Mouse (Mus musculus) left cerebral cortex, adult 9 months (tissue): ENCODE data around the gene Ptprs.

Experiments
- DNase-seq, 2 experiments: peaks; one replicate each; pipeline ENCODE4 v3.0.0; 2022; ENCODE audit warnings: low spot score in 2 of 2

Ptprs gene

GRCm38 (mm10) chr17:56467456-56467884, 8.8 kb downstream of the Ptprs start:
- no peak for DNase-seq

GRCm38 (mm10) chr17:56466747-56467146, 9.5 kb downstream of the Ptprs start:
- no peak for DNase-seq

DNA sequence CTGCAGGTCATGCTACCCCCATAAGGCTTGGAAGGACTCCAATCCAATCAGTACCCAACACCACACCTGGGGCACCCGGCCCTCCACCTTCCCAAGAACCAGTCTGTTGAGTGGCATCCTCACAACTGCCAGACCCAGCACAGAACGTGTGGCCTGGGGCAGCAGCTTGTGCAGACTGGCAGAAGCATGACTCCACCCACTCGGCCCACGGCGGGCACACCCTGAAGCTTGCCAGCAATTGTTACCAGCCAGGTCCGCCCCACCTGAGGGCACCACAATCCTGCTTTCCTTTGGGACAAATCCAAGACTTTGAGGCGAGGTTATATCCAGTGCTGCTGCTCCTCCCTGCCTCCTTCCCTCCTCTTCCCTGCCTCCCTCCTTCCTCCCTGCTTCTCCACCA, 11.5 kb downstream of the Ptprs start:
- DNase-seq: no peak

- DNase-seq: no peak
Measured at GRCm38 (mm10) chr17:56464345-56464744, 11.9 kb downstream of the Ptprs start.

DNA sequence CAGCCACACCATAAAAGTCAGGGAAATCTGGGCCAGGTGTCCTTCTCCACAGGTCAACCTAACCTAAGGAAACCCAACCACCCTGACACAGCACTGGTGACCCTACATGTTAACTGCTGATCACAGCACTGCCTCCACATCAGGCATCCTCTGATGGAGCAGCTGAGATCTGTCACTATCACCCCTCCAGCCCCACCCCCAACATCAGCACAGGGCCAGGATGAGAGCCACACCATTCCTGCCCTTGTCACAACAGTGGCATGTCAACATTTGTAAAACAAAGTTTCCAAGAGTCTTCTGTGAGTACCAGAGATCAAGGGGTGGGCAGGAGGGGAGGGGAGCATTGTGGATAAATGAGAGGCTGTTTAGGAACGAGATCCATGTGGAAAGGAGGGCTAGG, 12.8 kb downstream of the Ptprs start:
- DNase-seq: no peak

- no peak for DNase-seq
Measured at GRCm38 (mm10) chr17:56462835-56463455, 13.3 kb downstream of the Ptprs start.

DNA sequence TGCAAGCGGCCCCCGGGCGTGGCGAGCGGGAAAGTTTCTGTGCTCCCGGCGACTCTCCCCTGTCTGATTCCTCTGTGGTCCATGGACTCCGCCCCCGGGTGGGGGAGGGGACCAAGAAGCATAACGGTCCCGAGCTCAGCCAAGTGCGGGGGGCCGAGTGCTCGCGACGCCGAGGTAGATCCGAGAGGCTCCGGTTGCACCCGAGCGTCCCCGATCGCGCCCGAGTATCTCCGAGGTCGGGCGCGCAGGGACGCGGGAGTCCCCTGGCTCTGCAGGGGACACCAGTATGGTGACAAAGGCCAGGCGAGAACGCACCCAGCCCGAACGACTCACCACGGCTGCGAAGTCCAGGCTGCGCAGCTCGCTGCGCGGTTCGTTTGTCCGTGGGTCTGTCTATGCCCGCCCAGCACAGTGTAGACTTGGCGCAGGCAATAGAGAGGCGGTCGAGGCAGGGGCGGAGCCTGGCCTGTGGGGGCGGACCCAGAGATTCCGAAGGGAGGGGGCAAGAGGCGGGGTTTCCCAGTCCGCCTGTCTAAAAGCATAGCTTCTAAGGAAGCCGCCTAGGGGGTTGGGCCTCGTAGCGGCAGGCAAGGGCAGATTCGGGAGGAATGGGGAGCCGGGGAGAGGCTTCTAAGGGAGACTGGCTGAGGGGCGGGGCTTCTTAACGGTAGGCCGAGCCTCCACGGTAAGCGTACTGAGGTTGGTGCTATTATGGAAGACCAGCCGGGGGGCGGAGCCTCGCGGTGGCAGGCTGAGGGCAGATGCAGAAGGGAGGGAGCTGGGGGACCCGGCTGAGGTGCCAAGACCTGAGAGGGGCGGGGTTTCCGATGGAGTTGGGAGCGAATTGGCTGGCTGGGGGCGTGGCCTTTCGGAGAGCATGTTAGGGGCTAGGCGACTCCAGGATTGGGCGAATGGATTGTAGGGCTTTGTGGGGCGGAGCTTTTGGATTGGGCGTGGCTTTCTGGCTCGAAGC, 14.2 kb downstream of the Ptprs start:
- peak; percentile 97 to 99 for DNase-seq

GRCm38 (mm10) chr17:56460876-56461275, 15.4 kb downstream of the Ptprs start:
- DNase-seq: no peak

- no peak for DNase-seq
Measured at GRCm38 (mm10) chr17:56457442-56457841, 18.8 kb downstream of the Ptprs start.

DNA sequence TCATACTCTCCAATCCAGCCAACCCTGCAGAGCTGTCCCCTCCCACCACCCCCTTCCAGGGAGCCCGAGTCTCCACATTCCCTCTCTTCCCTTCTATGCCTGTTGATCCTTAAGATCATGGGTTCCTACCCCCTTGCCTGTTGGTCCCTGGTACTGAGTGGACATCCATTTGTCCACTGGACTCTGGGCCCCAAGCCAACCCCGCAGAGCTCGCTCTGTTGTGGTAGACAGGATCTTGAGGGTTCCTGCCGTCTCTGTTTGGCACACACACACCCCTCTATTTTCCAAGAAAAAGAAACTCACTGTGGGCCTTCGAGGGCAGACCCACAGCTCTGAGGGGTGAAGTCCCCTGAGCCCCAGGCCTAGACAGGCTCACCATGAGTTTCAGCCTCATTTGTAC, 19.9 kb downstream of the Ptprs start:
- no peak for DNase-seq

- DNase-seq: no peak
Measured at GRCm38 (mm10) chr17:56453689-56454088, 22.6 kb downstream of the Ptprs start.

DNA sequence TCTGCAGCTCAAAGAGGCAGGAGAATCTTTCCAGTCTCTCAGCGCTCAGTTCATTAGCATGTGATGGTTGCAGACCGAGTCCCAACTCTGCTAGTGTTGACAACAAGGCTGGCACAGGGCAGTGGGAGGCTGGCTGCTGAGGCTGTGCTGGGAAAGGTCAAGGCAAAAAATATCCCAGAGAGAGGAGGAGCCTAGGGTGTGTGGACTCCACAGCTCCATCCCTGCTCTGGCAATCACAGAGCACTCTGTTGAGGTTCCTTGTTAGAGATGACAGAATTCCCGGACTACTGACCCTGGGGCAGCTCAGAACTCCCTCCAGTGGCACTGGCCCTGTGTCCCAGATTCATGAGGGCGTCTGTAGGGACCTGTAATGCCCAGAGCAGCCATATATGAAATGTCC, 23.0 kb downstream of the Ptprs start:
- peak in 1 of 2 experiments; percentile 55 for DNase-seq

GRCm38 (mm10) chr17:56447716-56448115, 28.6 kb downstream of the Ptprs start:
- DNase-seq: no peak

GRCm38 (mm10) chr17:56445397-56445796, 30.9 kb downstream of the Ptprs start:
- DNase-seq: peak in 1 of 2 experiments; percentile 62

- DNase-seq: no peak
Measured at GRCm38 (mm10) chr17:56444771-56445170, 31.5 kb downstream of the Ptprs start.

GRCm38 (mm10) chr17:56443341-56443795, 32.9 kb downstream of the Ptprs start:
- no peak for DNase-seq

- DNase-seq: no peak
Measured at GRCm38 (mm10) chr17:56442316-56442715, 34.0 kb downstream of the Ptprs start.

DNA sequence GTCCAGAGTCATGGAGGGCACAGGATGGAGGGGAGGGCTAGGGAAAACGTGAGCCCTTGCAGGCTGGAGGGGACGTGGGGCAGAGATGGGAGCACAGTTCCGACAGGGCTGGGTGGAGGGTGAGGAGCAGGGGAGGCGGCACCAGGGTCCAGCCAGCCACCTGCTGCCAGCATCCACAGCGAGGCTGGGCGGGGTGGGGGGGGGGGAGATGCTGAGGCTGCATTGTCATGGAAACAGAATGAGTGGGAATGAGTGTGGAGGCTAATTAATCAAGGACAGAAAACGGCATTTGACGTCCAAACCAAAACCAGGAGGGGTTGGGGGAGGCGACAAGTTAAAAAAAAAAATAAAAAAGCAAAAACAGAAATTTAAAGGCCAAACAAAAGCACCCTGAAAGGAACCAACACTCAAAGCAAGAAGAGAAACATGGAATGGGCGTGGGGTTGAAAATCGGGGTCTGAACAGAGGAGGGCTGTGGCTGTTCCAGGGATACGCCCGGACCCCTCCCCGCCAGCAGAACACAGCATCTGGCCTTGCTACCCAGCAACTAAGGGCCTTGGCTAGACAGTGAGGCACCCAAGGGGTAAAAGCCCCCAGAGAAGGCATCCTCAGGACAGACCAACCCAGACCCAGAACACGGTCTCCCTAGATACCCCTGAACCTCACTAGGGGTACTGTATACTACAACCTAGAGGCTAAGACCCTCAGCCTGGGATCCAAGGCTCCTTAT, 36.4 kb downstream of the Ptprs start:
- no peak for DNase-seq

GRCm38 (mm10) chr17:56431582-56431981, 44.7 kb downstream of the Ptprs start:
- no peak for DNase-seq

DNA sequence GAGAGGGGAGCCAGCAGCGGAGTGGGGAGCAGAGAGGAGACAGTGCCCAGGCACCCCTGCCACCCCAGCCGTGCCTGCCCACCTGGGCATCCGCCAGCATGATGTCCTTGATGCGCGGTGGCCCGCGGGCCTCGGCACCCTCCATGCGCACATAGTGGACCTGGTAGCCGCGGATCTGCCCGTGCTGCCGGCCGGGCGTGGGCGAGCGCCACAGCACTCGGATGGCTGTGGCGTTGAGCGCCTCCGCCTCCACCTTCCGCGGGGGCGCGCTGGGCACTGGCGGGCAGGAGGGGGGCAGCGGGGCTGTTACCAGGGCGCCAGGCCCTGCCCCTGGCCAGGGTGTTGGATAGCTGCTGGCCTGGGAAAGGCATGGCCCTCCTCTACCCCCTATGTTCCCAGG, 48.4 kb downstream of the Ptprs start:
- DNase-seq: no peak

DNA sequence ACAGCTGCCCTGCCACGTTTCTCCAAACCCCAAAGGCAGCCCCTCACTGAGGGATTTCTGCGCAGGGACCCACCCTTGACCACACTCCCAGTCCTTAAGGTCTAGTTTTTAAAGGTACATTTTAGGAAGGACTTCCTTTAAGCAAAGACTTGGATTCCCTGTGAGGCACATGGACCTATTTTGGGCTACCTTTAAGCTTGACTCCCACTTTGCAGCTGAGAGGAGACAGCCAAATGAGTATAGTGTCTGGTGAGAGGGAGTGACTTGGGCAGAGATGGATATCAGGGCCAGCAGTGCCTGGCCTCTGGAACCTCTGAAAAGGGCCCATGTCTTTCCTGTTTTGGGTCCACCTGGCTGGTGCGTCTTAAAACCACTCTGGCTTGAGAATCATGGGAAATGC, 50.3 kb downstream of the Ptprs start:
- DNase-seq: no peak

GRCm38 (mm10) chr17:56425584-56425914, 50.7 kb downstream of the Ptprs start:
- peak in 1 of 2 experiments; percentile 76 for DNase-seq
